Mouse (Mus musculus): ENCODE data around the gene Ggt5. TPM values are rescaled to one million over a fixed set of nuclear protein-coding genes. Genes with fewer than 3 reads are reported as not detected.

Gene Ggt5
- polyA plus RNA-seq, 1 experiment from 2014 or later, result 7.8 TPM

- H3K27ac ChIP-seq (ENCODE audit: low read depth), result no peak overlapping the region
- DNase-seq (ENCODE audit: low spot score) (no peak), ATAC-seq (replicated peaks; ENCODE audit: low FRiP score, low TSS enrichment, low read depth) (no peak)
- H3K4me3 ChIP-seq (ENCODE audit: low read depth, low read length), result no peak overlapping the region
- WGBS, result 30% methylated on average over 10 of the region's 10 CpGs
- H3K4me1 ChIP-seq (replicated peaks; ENCODE audit: control insufficient read depth, insufficient read depth, low read length), result no peaks in the 10 kb centered on the region; the same call in 1 of the 2 replicates
- no peaks in the 10 kb centered on the region for H3K36me3 ChIP-seq (ENCODE audit: control insufficient read depth, insufficient read depth, low read length)
- no peaks in the 10 kb centered on the region for H3K9me3 ChIP-seq (ENCODE audit: control insufficient read depth, low read length)
- no peaks in the 10 kb centered on the region for H3K27me3 ChIP-seq (replicated peaks; ENCODE audit: control insufficient read depth, insufficient read depth, low read length)
- no peak overlapping the region for H3K9ac ChIP-seq (ENCODE audit: low read length)
- H3K4me2 ChIP-seq (ENCODE audit: low read length), result no peak overlapping the region
Measured at GRCm38 (mm10) chr10:75570981-75571657, 18.0 kb upstream of the Ggt5 start.

GRCm38 (mm10) chr10:75571937-75572336 lies 17.2 kb upstream of the Ggt5 start:
- no peak for ATAC-seq (replicated peaks; ENCODE audit: low FRiP score, low TSS enrichment, low read depth)

GRCm38 (mm10) chr10:75573181-75573580 lies 16.0 kb upstream of the Ggt5 start:
- H3K4me1 ChIP-seq (replicated peaks; ENCODE audit: control insufficient read depth, insufficient read depth, low read length), result no peaks in the 10 kb centered on the region; the same call in 1 of the 2 replicates
- no peak overlapping the region for H3K4me3 ChIP-seq (ENCODE audit: low read depth, low read length)
- H3K36me3 ChIP-seq (ENCODE audit: control insufficient read depth, insufficient read depth, low read length), result no peaks in the 10 kb centered on the region
- H3K9ac ChIP-seq (ENCODE audit: low read length), result no peak overlapping the region
- DNase-seq (ENCODE audit: low spot score), result no peak
- 86% methylated on average over 10 of the region's 10 CpGs for WGBS
- no peak overlapping the region for H3K4me2 ChIP-seq (ENCODE audit: low read length)
- no peaks in the 10 kb centered on the region for H3K27me3 ChIP-seq (replicated peaks; ENCODE audit: control insufficient read depth, insufficient read depth, low read length)
- H3K27ac ChIP-seq (ENCODE audit: low read depth), result no peak overlapping the region
- no peak for ATAC-seq (replicated peaks; ENCODE audit: low FRiP score, low TSS enrichment, low read depth)
- H3K9me3 ChIP-seq (ENCODE audit: control insufficient read depth, low read length), result no peaks in the 10 kb centered on the region

More at GRCm38 (mm10) chr10:75571937-75572336, 17.2 kb upstream of the Ggt5 start:
- Histone ChIP-seq H3K27ac (ENCODE audit: low read depth) (no peak overlapping the region), H3K4me2 (ENCODE audit: low read length) (no peak overlapping the region), H3K4me1 (replicated peaks; ENCODE audit: control insufficient read depth, insufficient read depth, low read length) (no peaks in the 10 kb centered on the region; the same call in 1 of the 2 replicates), H3K27me3 (replicated peaks; ENCODE audit: control insufficient read depth, insufficient read depth, low read length) (no peaks in the 10 kb centered on the region), H3K9me3 (ENCODE audit: control insufficient read depth, low read length) (no peaks in the 10 kb centered on the region), H3K9ac (ENCODE audit: low read length) (no peak overlapping the region), H3K36me3 (ENCODE audit: control insufficient read depth, insufficient read depth, low read length) (no peaks in the 10 kb centered on the region), H3K4me3 (ENCODE audit: low read depth, low read length) (no peak overlapping the region)
- 47% methylated on average over 9 of the region's 9 CpGs for WGBS
- DNase-seq (ENCODE audit: low spot score), result no peak

GRCm38 (mm10) chr10:75573965-75574364 lies 15.2 kb upstream of the Ggt5 start:
- WGBS, result 79% methylated on average over 9 of the region's 9 CpGs
- DNase-seq (ENCODE audit: low spot score) (no peak), ATAC-seq (replicated peaks; ENCODE audit: low FRiP score, low TSS enrichment, low read depth) (no peak)
- no peak overlapping the region for H3K4me3 ChIP-seq (ENCODE audit: low read depth, low read length)
- H3K27ac ChIP-seq (ENCODE audit: low read depth), result no peak overlapping the region
- H3K27me3 ChIP-seq (replicated peaks; ENCODE audit: control insufficient read depth, insufficient read depth, low read length), result no peaks in the 10 kb centered on the region
- H3K4me2 ChIP-seq (ENCODE audit: low read length), result no peak overlapping the region
- H3K9ac ChIP-seq (ENCODE audit: low read length), result no peak overlapping the region
- H3K4me1 ChIP-seq (replicated peaks; ENCODE audit: control insufficient read depth, insufficient read depth, low read length), result no peaks in the 10 kb centered on the region; the same call in 1 of the 2 replicates
- H3K36me3 ChIP-seq (ENCODE audit: control insufficient read depth, insufficient read depth, low read length), result no peaks in the 10 kb centered on the region
- no peaks in the 10 kb centered on the region for H3K9me3 ChIP-seq (ENCODE audit: control insufficient read depth, low read length)

- Histone ChIP-seq H3K36me3 (ENCODE audit: control insufficient read depth, insufficient read depth, low read length) (no peaks in the 10 kb centered on the region), H3K27ac (ENCODE audit: low read depth) (no peak overlapping the region), H3K27me3 (replicated peaks; ENCODE audit: control insufficient read depth, insufficient read depth, low read length) (no peaks in the 10 kb centered on the region), H3K4me2 (ENCODE audit: low read length) (no peak overlapping the region), H3K4me3 (ENCODE audit: low read depth, low read length) (no peak overlapping the region), H3K9ac (ENCODE audit: low read length) (no peak overlapping the region), H3K9me3 (ENCODE audit: control insufficient read depth, low read length) (no peaks in the 10 kb centered on the region), H3K4me1 (replicated peaks; ENCODE audit: control insufficient read depth, insufficient read depth, low read length) (no peaks in the 10 kb centered on the region)
- DNase-seq (ENCODE audit: low spot score) (no peak), ATAC-seq (replicated peaks; ENCODE audit: low FRiP score, low TSS enrichment, low read depth) (no peak)
- 88% methylated on average over 6 of the region's 6 CpGs for WGBS
Measured at GRCm38 (mm10) chr10:75579129-75579528, 10.0 kb upstream of the Ggt5 start.

GRCm38 (mm10) chr10:75585876-75586552 lies 3.1 kb upstream of the Ggt5 start:
- no peaks in the 10 kb centered on the region for H3K36me3 ChIP-seq (ENCODE audit: control insufficient read depth, insufficient read depth, low read length)
- H3K4me3 ChIP-seq (ENCODE audit: low read depth, low read length), result no peak overlapping the region
- H3K27me3 ChIP-seq (replicated peaks; ENCODE audit: control insufficient read depth, insufficient read depth, low read length), result no peaks in the 10 kb centered on the region
- H3K4me1 ChIP-seq (replicated peaks; ENCODE audit: control insufficient read depth, insufficient read depth, low read length), result peaks cover 14% of the 10 kb centered on the region; the same call in 1 of the 2 replicates
- peak overlapping the region; percentile 36 for H3K4me2 ChIP-seq (ENCODE audit: low read length)
- no peaks in the 10 kb centered on the region for H3K9me3 ChIP-seq (ENCODE audit: control insufficient read depth, low read length)
- DNase-seq (ENCODE audit: low spot score), result peak; percentile 98
- H3K9ac ChIP-seq (ENCODE audit: low read length), result no peak overlapping the region
- H3K27ac ChIP-seq (ENCODE audit: low read depth), result no peak overlapping the region
- WGBS, result 18% methylated on average over 20 of the region's 20 CpGs
- ATAC-seq (replicated peaks; ENCODE audit: low FRiP score, low TSS enrichment, low read depth), result peak; percentile 56; the same call in 1 of the 2 replicates

GRCm38 (mm10) chr10:75586553-75586879 lies 2.6 kb upstream of the Ggt5 start:
- no peak overlapping the region for H3K4me3 ChIP-seq (ENCODE audit: low read depth, low read length)
- no peaks in the 10 kb centered on the region for H3K36me3 ChIP-seq (ENCODE audit: control insufficient read depth, insufficient read depth, low read length)
- 81% methylated on average over 1 of the region's 1 CpGs for WGBS
- no peaks in the 10 kb centered on the region for H3K9me3 ChIP-seq (ENCODE audit: control insufficient read depth, low read length)
- no peak overlapping the region for H3K27ac ChIP-seq (ENCODE audit: low read depth)
- no peak for ATAC-seq (replicated peaks; ENCODE audit: low FRiP score, low TSS enrichment, low read depth)
- no peaks in the 10 kb centered on the region for H3K27me3 ChIP-seq (replicated peaks; ENCODE audit: control insufficient read depth, insufficient read depth, low read length)
- no peak overlapping the region for H3K9ac ChIP-seq (ENCODE audit: low read length)
- no peak overlapping the region for H3K4me2 ChIP-seq (ENCODE audit: low read length)
- peaks cover 14% of the 10 kb centered on the region; the same call in 1 of the 2 replicates for H3K4me1 ChIP-seq (replicated peaks; ENCODE audit: control insufficient read depth, insufficient read depth, low read length)
- DNase-seq (ENCODE audit: low spot score), result no peak

- Histone ChIP-seq H3K27ac (ENCODE audit: low read depth) (no peak overlapping the region), H3K36me3 (ENCODE audit: control insufficient read depth, insufficient read depth, low read length) (no peaks in the 10 kb centered on the region), H3K4me3 (ENCODE audit: low read depth, low read length) (no peak overlapping the region), H3K4me1 (replicated peaks; ENCODE audit: control insufficient read depth, insufficient read depth, low read length) (peaks cover 14% of the 10 kb centered on the region; the same call in 1 of the 2 replicates), H3K9me3 (ENCODE audit: control insufficient read depth, low read length) (no peaks in the 10 kb centered on the region), H3K27me3 (replicated peaks; ENCODE audit: control insufficient read depth, insufficient read depth, low read length) (no peaks in the 10 kb centered on the region), H3K4me2 (ENCODE audit: low read length) (no peak overlapping the region), H3K9ac (ENCODE audit: low read length) (no peak overlapping the region)
- DNase-seq (ENCODE audit: low spot score) (no peak), ATAC-seq (replicated peaks; ENCODE audit: low FRiP score, low TSS enrichment, low read depth) (no peak)
- 82% methylated on average over 4 of the region's 4 CpGs for WGBS
Measured at GRCm38 (mm10) chr10:75587781-75588180, 1.4 kb upstream of the Ggt5 start.

Data from intestine, embryonic 14.5 days (tissue).